Mouse (Mus musculus): ENCODE measurements around the gene Rps28. TPM values are rescaled to one million over a fixed set of nuclear protein-coding genes. Genes with fewer than 3 reads are reported as not detected.

The Rps28 gene
- total RNA-seq, 1 experiment = 5,476 TPM

DNA sequence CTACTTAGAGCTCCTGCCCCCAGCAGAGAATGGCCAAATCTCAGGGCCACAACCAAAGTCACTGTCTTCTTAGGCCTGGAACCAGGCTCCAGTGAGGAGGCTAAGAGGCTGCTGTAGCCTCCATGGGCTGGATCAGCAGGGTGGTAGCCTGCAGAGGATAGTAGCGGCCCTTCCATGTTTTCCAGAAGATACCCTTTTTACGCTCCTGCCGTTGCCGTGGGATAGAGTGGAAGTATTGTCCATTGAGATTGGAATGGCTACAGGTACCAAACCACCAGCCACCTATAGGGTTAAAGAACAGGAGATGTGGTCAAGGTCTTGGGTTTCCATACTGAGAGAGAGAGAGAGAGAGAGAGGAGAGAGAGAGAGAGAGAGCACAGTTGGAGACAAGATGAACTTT lies 49.1 kb downstream of the Rps28 start:
- TF ChIP-seq CHD2 (IDR thresholded peaks at IDR 0.05; ENCODE audit: low read depth, low read length) = no peak
- no peak for TF ChIP-seq ZNF384 (IDR thresholded peaks at IDR 0.05; ENCODE audit: low read depth, low read length)
- TF ChIP-seq HCFC1 (IDR thresholded peaks at IDR 0.05; ENCODE audit: borderline replicate concordance, insufficient read depth, low read length) = no peak
- no peak for TF ChIP-seq MAFK (IDR thresholded peaks at IDR 0.05; ENCODE audit: insufficient read depth, low read depth, low read length)
- no peak for TF ChIP-seq ZC3H11A (IDR thresholded peaks at IDR 0.05; ENCODE audit: borderline replicate concordance, low read depth, low read length)
- peaks cover 23% of the 10 kb centered on the region for H3K36me3 ChIP-seq (ENCODE audit: control insufficient read depth, insufficient read depth, low read length, poor library complexity, severe bottlenecking)
- peaks cover 0 to 12% of the 10 kb centered on the region in 2 experiments; a peak in 1 of 4 replicates for H3K4me1 ChIP-seq (ENCODE audit: control insufficient read depth in 2 of 2, insufficient read depth in 2 of 2, low read length in 2 of 2, poor library complexity in 1 of 2)
- no peak overlapping the region for H3K27ac ChIP-seq (ENCODE audit: insufficient read depth, low read depth, low read length, poor library complexity, severe bottlenecking)
- no peak overlapping the region for H3K9ac ChIP-seq (ENCODE audit: insufficient read depth, low read depth, low read length, poor library complexity, severe bottlenecking)
- no peak overlapping the region for H3K4me3 ChIP-seq (ENCODE audit: insufficient read depth in 1 of 2, low read depth in 1 of 2, low read length in 2 of 2, poor library complexity in 1 of 2, severe bottlenecking in 1 of 2)
- no peaks in the 10 kb centered on the region for H3K9me3 ChIP-seq (ENCODE audit: control insufficient read depth, insufficient read depth, low read depth, low read length)
- in situ Hi-C loops (cut with MboI; ENCODE audit: low sequenced_read_pairs in 2 of 2, unreplicated experiment in 2 of 2) = no loop called here
- DNase-seq (ENCODE audit: low read depth, low spot score) = no peak

GRCm38 (mm10) chr17:33774573-33775155 lies 49.7 kb downstream of the Rps28 start:
- Histone ChIP-seq H3K4me3 (ENCODE audit: insufficient read depth in 1 of 2, low read depth in 1 of 2, low read length in 2 of 2, poor library complexity in 1 of 2, severe bottlenecking in 1 of 2) (no peak overlapping the region), H3K9ac (ENCODE audit: insufficient read depth, low read depth, low read length, poor library complexity, severe bottlenecking) (no peak overlapping the region), H3K9me3 (ENCODE audit: control insufficient read depth, insufficient read depth, low read depth, low read length) (no peaks in the 10 kb centered on the region), H3K4me1 (ENCODE audit: control insufficient read depth in 2 of 2, insufficient read depth in 2 of 2, low read length in 2 of 2, poor library complexity in 1 of 2) (peaks cover 0 to 12% of the 10 kb centered on the region in 2 experiments; a peak in 1 of 4 replicates), H3K36me3 (ENCODE audit: control insufficient read depth, insufficient read depth, low read length, poor library complexity, severe bottlenecking) (peaks cover 23% of the 10 kb centered on the region), H3K27ac (ENCODE audit: insufficient read depth, low read depth, low read length, poor library complexity, severe bottlenecking) (no peak overlapping the region)
- TF ChIP-seq MAFK (IDR thresholded peaks at IDR 0.05; ENCODE audit: insufficient read depth, low read depth, low read length) (no peak), HCFC1 (IDR thresholded peaks at IDR 0.05; ENCODE audit: borderline replicate concordance, insufficient read depth, low read length) (no peak), ZC3H11A (IDR thresholded peaks at IDR 0.05; ENCODE audit: borderline replicate concordance, low read depth, low read length) (no peak), CHD2 (IDR thresholded peaks at IDR 0.05; ENCODE audit: low read depth, low read length) (no peak), ZNF384 (IDR thresholded peaks at IDR 0.05; ENCODE audit: low read depth, low read length) (no peak)
- no peak for DNase-seq (ENCODE audit: low read depth, low spot score)
- in situ Hi-C loops (cut with MboI; ENCODE audit: low sequenced_read_pairs in 2 of 2, unreplicated experiment in 2 of 2) = no loop called here

GRCm38 (mm10) chr17:33773871-33774572 lies 50.3 kb downstream of the Rps28 start:
- Histone ChIP-seq H3K9me3 (ENCODE audit: control insufficient read depth, insufficient read depth, low read depth, low read length) (no peaks in the 10 kb centered on the region), H3K36me3 (ENCODE audit: control insufficient read depth, insufficient read depth, low read length, poor library complexity, severe bottlenecking) (peaks cover 23% of the 10 kb centered on the region), H3K4me1 (ENCODE audit: control insufficient read depth in 2 of 2, insufficient read depth in 2 of 2, low read length in 2 of 2, poor library complexity in 1 of 2) (peaks cover 0 to 6% of the 10 kb centered on the region in 2 experiments; a peak in 1 of 4 replicates), H3K27ac (ENCODE audit: insufficient read depth, low read depth, low read length, poor library complexity, severe bottlenecking) (no peak overlapping the region), H3K9ac (ENCODE audit: insufficient read depth, low read depth, low read length, poor library complexity, severe bottlenecking) (no peak overlapping the region), H3K4me3 (ENCODE audit: insufficient read depth in 1 of 2, low read depth in 1 of 2, low read length in 2 of 2, poor library complexity in 1 of 2, severe bottlenecking in 1 of 2) (no peak overlapping the region)
- in situ Hi-C loops (cut with MboI; ENCODE audit: low sequenced_read_pairs in 2 of 2, unreplicated experiment in 2 of 2) = no loop called here
- no peak for DNase-seq (ENCODE audit: low read depth, low spot score)
- TF ChIP-seq HCFC1 (IDR thresholded peaks at IDR 0.05; ENCODE audit: borderline replicate concordance, insufficient read depth, low read length) (no peak), MAFK (IDR thresholded peaks at IDR 0.05; ENCODE audit: insufficient read depth, low read depth, low read length) (no peak), CHD2 (IDR thresholded peaks at IDR 0.05; ENCODE audit: low read depth, low read length) (no peak), ZNF384 (IDR thresholded peaks at IDR 0.05; ENCODE audit: low read depth, low read length) (no peak)

DNA sequence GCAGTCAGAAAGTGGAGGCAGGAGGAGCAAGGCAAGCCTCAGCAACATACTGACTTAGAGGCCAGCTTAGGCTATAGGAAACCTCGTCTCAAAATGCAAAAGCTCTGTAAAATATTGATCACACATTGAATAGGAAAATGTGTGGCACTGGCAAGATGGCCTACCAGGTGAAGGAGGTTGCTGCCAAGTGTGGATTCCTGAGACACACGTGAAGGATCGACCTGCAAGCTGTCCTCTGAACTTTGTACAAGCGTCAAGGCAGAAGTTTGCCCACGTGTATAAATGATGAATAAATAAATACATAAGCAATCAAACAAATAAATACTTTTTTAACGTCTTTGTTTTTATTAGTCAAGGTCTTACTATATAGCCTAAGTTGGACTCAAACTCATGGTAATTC lies 50.9 kb downstream of the Rps28 start:
- H3K9me3 ChIP-seq (ENCODE audit: control insufficient read depth, insufficient read depth, low read depth, low read length) = no peaks in the 10 kb centered on the region
- in situ Hi-C loops (cut with MboI; ENCODE audit: low sequenced_read_pairs in 2 of 2, unreplicated experiment in 2 of 2) = no loop called here
- TF ChIP-seq HCFC1 (IDR thresholded peaks at IDR 0.05; ENCODE audit: borderline replicate concordance, insufficient read depth, low read length) = no peak
- TF ChIP-seq ZC3H11A (IDR thresholded peaks at IDR 0.05; ENCODE audit: borderline replicate concordance, low read depth, low read length) = no peak
- no peak for TF ChIP-seq CHD2 (IDR thresholded peaks at IDR 0.05; ENCODE audit: low read depth, low read length)
- TF ChIP-seq ZNF384 (IDR thresholded peaks at IDR 0.05; ENCODE audit: low read depth, low read length) = no peak
- no peak for TF ChIP-seq MAFK (IDR thresholded peaks at IDR 0.05; ENCODE audit: insufficient read depth, low read depth, low read length)

More for the DNA sequence above, 50.9 kb downstream of the Rps28 start:
- H3K27ac ChIP-seq (ENCODE audit: insufficient read depth, low read depth, low read length, poor library complexity, severe bottlenecking) = no peak overlapping the region
- no peak for DNase-seq (ENCODE audit: low read depth, low spot score)
- no peak overlapping the region for H3K4me3 ChIP-seq (ENCODE audit: insufficient read depth in 1 of 2, low read depth in 1 of 2, low read length in 2 of 2, poor library complexity in 1 of 2, severe bottlenecking in 1 of 2)
- peaks cover 22% of the 10 kb centered on the region for H3K36me3 ChIP-seq (ENCODE audit: control insufficient read depth, insufficient read depth, low read length, poor library complexity, severe bottlenecking)
- H3K9ac ChIP-seq (ENCODE audit: insufficient read depth, low read depth, low read length, poor library complexity, severe bottlenecking) = no peak overlapping the region
- peaks cover 0 to under 1% of the 10 kb centered on the region in 2 experiments; a peak in 1 of 4 replicates for H3K4me1 ChIP-seq (ENCODE audit: control insufficient read depth in 2 of 2, insufficient read depth in 2 of 2, low read length in 2 of 2, poor library complexity in 1 of 2)
